In the genomic region with DNA sequence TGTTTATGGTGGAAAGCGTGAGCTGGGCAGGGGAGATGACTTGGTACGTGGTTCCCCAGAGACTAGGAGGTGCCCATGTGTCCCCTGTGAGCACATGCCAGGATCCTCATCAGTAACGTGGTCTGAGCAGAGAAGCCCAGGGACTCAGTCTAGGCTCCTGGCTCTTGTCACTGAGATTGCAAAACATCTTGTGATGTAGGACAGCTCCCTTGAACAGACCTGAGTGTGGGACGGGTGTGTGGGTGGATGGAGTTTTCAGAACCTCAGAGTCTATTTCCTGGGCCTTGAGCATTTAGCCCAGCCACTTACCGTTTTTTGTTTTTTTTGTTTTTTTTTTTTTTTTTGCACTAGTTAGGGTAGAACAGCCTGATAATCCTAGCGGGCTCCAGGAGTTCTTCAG, we compare ENCODE assay signal across 8 mouse cellular contexts. TPM values are rescaled to one million over a fixed set of nuclear protein-coding genes. Genes with fewer than 3 reads are reported as not detected.
DNase-seq lines count a peak whose midpoint lies in the region; ATAC-seq lines count a peak whose summit lies in the region.
"Had no signal": no experiment of that assay in that cellular context is flagged by ENCODE, and none has a peak within 500 bp of the region (broad histone marks: within the 10 kb centered on the region; RNA-seq: fewer than 3 reads in every experiment).

No protein-coding gene starts in this region.

- H3K9me3 ChIP-seq in midbrain, embryonic 10.5 days (replicated peaks): no peaks in the 10 kb centered on the region
- no peaks in the 10 kb centered on the region for H3K9me3 ChIP-seq in midbrain, embryonic 14.5 days (ENCODE audit: control insufficient read depth, low read length)

- H3K4me3 ChIP-seq in midbrain, embryonic 10.5 days: 0 out of 2 replicates have a peak overlapping the region, but pooled peaks have one; percentile 76
- no peak overlapping the region for H3K4me3 ChIP-seq in midbrain, embryonic 14.5 days (replicated peaks; ENCODE audit: low read depth, low read length)

- H3K27me3 ChIP-seq in midbrain, embryonic 10.5 days (ENCODE audit: low read depth, poor library complexity, severe bottlenecking): peaks cover 16% of the 10 kb centered on the region
- no peaks in the 10 kb centered on the region for H3K27me3 ChIP-seq in midbrain, embryonic 14.5 days (ENCODE audit: control insufficient read depth, insufficient read depth, low read length)

- DNase-seq in midbrain, embryonic 10.5 days (ENCODE audit: low spot score): no peak
- DNase-seq in midbrain, embryonic 14.5 days: no peak
- peak; percentile 80 to 87 for DNase-seq in frontal cortex, adult 2 months (ENCODE audit: extremely low spot score in 1 of 2, low spot score in 1 of 2)
- peak; percentile 61 to 95 for DNase-seq in left cerebral cortex, postnatal 25 days (ENCODE audit: low spot score in 2 of 2)
- DNase-seq in right cerebral cortex, postnatal 25 days: peak; percentile 79
- DNase-seq in retina, embryonic 14.5 days (ENCODE audit: low spot score): no peak
- no peak for DNase-seq in kidney, adult 11 months
- DNase-seq: cerebellum, adult 9-11 months had no signal

- intact Hi-C loops in left cerebral cortex, postnatal 25 days (cut with DNase I): no loop called here

- 85% methylated on average over 6 of the region's 6 CpGs for WGBS in midbrain, embryonic 10.5 days
- 89% methylated on average over 6 of the region's 6 CpGs for WGBS in midbrain, embryonic 14.5 days

- ATAC-seq in midbrain, embryonic 14.5 days (ENCODE audit: low FRiP score, low TSS enrichment): no peak

- peaks cover 33% of the 10 kb centered on the region for H3K4me1 ChIP-seq in midbrain, embryonic 10.5 days
- peaks cover 15% of the 10 kb centered on the region for H3K4me1 ChIP-seq in midbrain, embryonic 14.5 days (ENCODE audit: control insufficient read depth, insufficient read depth, low read length)

- no peak overlapping the region for H3K4me2 ChIP-seq in midbrain, embryonic 14.5 days (ENCODE audit: low read length)

- no peak overlapping the region for H3K9ac ChIP-seq in midbrain, embryonic 14.5 days (replicated peaks; ENCODE audit: low read length)

- no peak overlapping the region for H3K27ac ChIP-seq in midbrain, embryonic 10.5 days (replicated peaks)
- H3K27ac ChIP-seq in midbrain, embryonic 14.5 days (replicated peaks; ENCODE audit: low read depth, low read length): no peak overlapping the region

- H3K36me3 ChIP-seq in midbrain, embryonic 10.5 days: peaks cover 40% of the 10 kb centered on the region
- peaks cover 18% of the 10 kb centered on the region for H3K36me3 ChIP-seq in midbrain, embryonic 14.5 days (ENCODE audit: control insufficient read depth, insufficient read depth, low read length)

RNA-seq across cellular contexts. Expression of a gene that starts 3.4 kb away (rescaled TPM):
- 37.2 and 37.9 TPM in 2 replicates for polyA plus RNA-seq in midbrain, embryonic 10.5 days (2016; fragmentation: Nextera tagmentation; extraction: Ambion mirVana)
- 33.5 and 37.5 TPM in 2 replicates for polyA plus RNA-seq in midbrain, embryonic 14.5 days (2014; fragmentation: Nextera tagmentation; extraction: Ambion mirVana)
- polyA plus RNA-seq in frontal cortex, adult 2 months (2012; rRNA removed): 31.0 and 32.6 TPM in 2 replicates
- total RNA-seq in left cerebral cortex, postnatal 25 days (2021): 10 to 100 TPM; 23.3 to 26.3 TPM

Comparison
In these comparisons a context has a peak if more than half of its experiments do, and no peak if none do; other contexts are left out.
1. DNase-seq: peak in frontal cortex, adult 2 months (2 of 2), left cerebral cortex, postnatal 25 days (2 of 2) and right cerebral cortex, postnatal 25 days (single experiment); none in midbrain, embryonic 10.5 days (single experiment), midbrain, embryonic 14.5 days (single experiment), retina, embryonic 14.5 days (single experiment) and kidney, adult 11 months (single experiment).